Mouse (Mus musculus): ENCODE results near the gene Tmod1. TPM values are rescaled to one million over a fixed set of nuclear protein-coding genes. Genes with fewer than 3 reads are reported as not detected.

Gene Tmod1
- polyA plus RNA-seq, 1 experiment from 2014 or later: 0.80 TPM

- Histone ChIP-seq H3K4me3 (ENCODE audit: low read depth, low read length) (no peak overlapping the region), H3K27ac (ENCODE audit: low read depth, low read length) (no peak overlapping the region), H3K9me3 (replicated peaks; ENCODE audit: control insufficient read depth, low read length) (no peaks in the 10 kb centered on the region), H3K36me3 (ENCODE audit: control insufficient read depth, insufficient read depth, low read length) (no peaks in the 10 kb centered on the region), H3K4me2 (ENCODE audit: low read length) (no peak overlapping the region), H3K9ac (ENCODE audit: low read length) (no peak overlapping the region), H3K4me1 (ENCODE audit: control insufficient read depth, insufficient read depth, low read length) (no peaks in the 10 kb centered on the region), H3K27me3 (replicated peaks; ENCODE audit: control insufficient read depth, insufficient read depth, low read length) (no peaks in the 10 kb centered on the region)
- no peak for ATAC-seq
- no peak for DNase-seq (ENCODE audit: low spot score)
- 87% methylated on average over 4 of the region's 4 CpGs for WGBS
Observed at GRCm38 (mm10) chr4:46080261-46080660, 41.5 kb downstream of the Tmod1 start.

- no peaks in the 10 kb centered on the region for H3K4me1 ChIP-seq (ENCODE audit: control insufficient read depth, insufficient read depth, low read length)
- H3K9ac ChIP-seq (ENCODE audit: low read length): no peak overlapping the region
- ATAC-seq: no peak
- no peak for DNase-seq (ENCODE audit: low spot score)
- no peak overlapping the region for H3K4me3 ChIP-seq (ENCODE audit: low read depth, low read length)
- H3K27ac ChIP-seq (ENCODE audit: low read depth, low read length): no peak overlapping the region
- no peaks in the 10 kb centered on the region for H3K9me3 ChIP-seq (replicated peaks; ENCODE audit: control insufficient read depth, low read length)
- 78% methylated on average over 11 of the region's 11 CpGs for WGBS
- no peaks in the 10 kb centered on the region for H3K27me3 ChIP-seq (replicated peaks; ENCODE audit: control insufficient read depth, insufficient read depth, low read length)
- no peak overlapping the region for H3K4me2 ChIP-seq (ENCODE audit: low read length)
- no peaks in the 10 kb centered on the region for H3K36me3 ChIP-seq (ENCODE audit: control insufficient read depth, insufficient read depth, low read length)
Observed at GRCm38 (mm10) chr4:46082555-46082954, 43.8 kb downstream of the Tmod1 start.

GRCm38 (mm10) chr4:46084416-46085172 is 45.9 kb downstream of the Tmod1 start:
- Histone ChIP-seq H3K4me1 (ENCODE audit: control insufficient read depth, insufficient read depth, low read length) (no peaks in the 10 kb centered on the region), H3K27me3 (replicated peaks; ENCODE audit: control insufficient read depth, insufficient read depth, low read length) (no peaks in the 10 kb centered on the region), H3K4me2 (ENCODE audit: low read length) (no peak overlapping the region), H3K36me3 (ENCODE audit: control insufficient read depth, insufficient read depth, low read length) (no peaks in the 10 kb centered on the region), H3K4me3 (ENCODE audit: low read depth, low read length) (no peak overlapping the region), H3K27ac (ENCODE audit: low read depth, low read length) (no peak overlapping the region), H3K9ac (ENCODE audit: low read length) (no peak overlapping the region), H3K9me3 (replicated peaks; ENCODE audit: control insufficient read depth, low read length) (no peaks in the 10 kb centered on the region)
- WGBS: 69% methylated on average over 9 of the region's 9 CpGs
- ATAC-seq (no peak), DNase-seq (ENCODE audit: low spot score) (no peak)

GRCm38 (mm10) chr4:46085223-46085811 is 46.6 kb downstream of the Tmod1 start:
- no peak for DNase-seq (ENCODE audit: low spot score)

GRCm38 (mm10) chr4:46086718-46087426 is 48.1 kb downstream of the Tmod1 start:
- no peak overlapping the region for H3K4me3 ChIP-seq (ENCODE audit: low read depth, low read length)
- no peak overlapping the region for H3K9ac ChIP-seq (ENCODE audit: low read length)
- no peaks in the 10 kb centered on the region for H3K36me3 ChIP-seq (ENCODE audit: control insufficient read depth, insufficient read depth, low read length)
- 84% methylated on average over 18 of the region's 18 CpGs for WGBS
- no peaks in the 10 kb centered on the region for H3K27me3 ChIP-seq (replicated peaks; ENCODE audit: control insufficient read depth, insufficient read depth, low read length)
- H3K9me3 ChIP-seq (replicated peaks; ENCODE audit: control insufficient read depth, low read length): no peaks in the 10 kb centered on the region
- ATAC-seq: no peak
- no peak overlapping the region for H3K27ac ChIP-seq (ENCODE audit: low read depth, low read length)
- no peaks in the 10 kb centered on the region for H3K4me1 ChIP-seq (ENCODE audit: control insufficient read depth, insufficient read depth, low read length)
- no peak for DNase-seq (ENCODE audit: low spot score)
- no peak overlapping the region for H3K4me2 ChIP-seq (ENCODE audit: low read length)

More at GRCm38 (mm10) chr4:46085223-46085811, 46.6 kb downstream of the Tmod1 start:
- ATAC-seq: no peak
- Histone ChIP-seq H3K36me3 (ENCODE audit: control insufficient read depth, insufficient read depth, low read length) (no peaks in the 10 kb centered on the region), H3K9me3 (replicated peaks; ENCODE audit: control insufficient read depth, low read length) (no peaks in the 10 kb centered on the region), H3K4me2 (ENCODE audit: low read length) (no peak overlapping the region), H3K4me1 (ENCODE audit: control insufficient read depth, insufficient read depth, low read length) (no peaks in the 10 kb centered on the region), H3K4me3 (ENCODE audit: low read depth, low read length) (no peak overlapping the region), H3K27ac (ENCODE audit: low read depth, low read length) (no peak overlapping the region), H3K27me3 (replicated peaks; ENCODE audit: control insufficient read depth, insufficient read depth, low read length) (no peaks in the 10 kb centered on the region), H3K9ac (ENCODE audit: low read length) (no peak overlapping the region)
- 66% methylated on average over 9 of the region's 9 CpGs for WGBS

- ATAC-seq (no peak), DNase-seq (ENCODE audit: low spot score) (no peak)
- no peaks in the 10 kb centered on the region for H3K4me1 ChIP-seq (ENCODE audit: control insufficient read depth, insufficient read depth, low read length)
- no peaks in the 10 kb centered on the region for H3K27me3 ChIP-seq (replicated peaks; ENCODE audit: control insufficient read depth, insufficient read depth, low read length)
- H3K36me3 ChIP-seq (ENCODE audit: control insufficient read depth, insufficient read depth, low read length): no peaks in the 10 kb centered on the region
- H3K4me2 ChIP-seq (ENCODE audit: low read length): no peak overlapping the region
- H3K4me3 ChIP-seq (ENCODE audit: low read depth, low read length): no peak overlapping the region
- H3K9ac ChIP-seq (ENCODE audit: low read length): no peak overlapping the region
- no peak overlapping the region for H3K27ac ChIP-seq (ENCODE audit: low read depth, low read length)
- WGBS: 83% methylated on average over 7 of the region's 7 CpGs
- H3K9me3 ChIP-seq (replicated peaks; ENCODE audit: control insufficient read depth, low read length): no peaks in the 10 kb centered on the region
Observed at GRCm38 (mm10) chr4:46087427-46087771, 48.7 kb downstream of the Tmod1 start.

- H3K9ac ChIP-seq (ENCODE audit: low read length): no peak overlapping the region
- H3K4me1 ChIP-seq (ENCODE audit: control insufficient read depth, insufficient read depth, low read length): no peaks in the 10 kb centered on the region
- ATAC-seq (no peak), DNase-seq (ENCODE audit: low spot score) (no peak)
- H3K9me3 ChIP-seq (replicated peaks; ENCODE audit: control insufficient read depth, low read length): no peaks in the 10 kb centered on the region
- WGBS: 66% methylated on average over 5 of the region's 5 CpGs
- no peak overlapping the region for H3K27ac ChIP-seq (ENCODE audit: low read depth, low read length)
- H3K27me3 ChIP-seq (replicated peaks; ENCODE audit: control insufficient read depth, insufficient read depth, low read length): no peaks in the 10 kb centered on the region
- no peak overlapping the region for H3K4me3 ChIP-seq (ENCODE audit: low read depth, low read length)
- H3K36me3 ChIP-seq (ENCODE audit: control insufficient read depth, insufficient read depth, low read length): no peaks in the 10 kb centered on the region
- no peak overlapping the region for H3K4me2 ChIP-seq (ENCODE audit: low read length)
Observed at GRCm38 (mm10) chr4:46087852-46088251, 49.1 kb downstream of the Tmod1 start.

GRCm38 (mm10) chr4:46089524-46090125 is 50.9 kb downstream of the Tmod1 start:
- H3K9ac ChIP-seq (ENCODE audit: low read length): no peak overlapping the region
- DNase-seq (ENCODE audit: low spot score) (no peak), ATAC-seq (no peak)
- WGBS: 75% methylated on average over 14 of the region's 14 CpGs
- no peaks in the 10 kb centered on the region for H3K36me3 ChIP-seq (ENCODE audit: control insufficient read depth, insufficient read depth, low read length)
- no peaks in the 10 kb centered on the region for H3K4me1 ChIP-seq (ENCODE audit: control insufficient read depth, insufficient read depth, low read length)
- no peaks in the 10 kb centered on the region for H3K9me3 ChIP-seq (replicated peaks; ENCODE audit: control insufficient read depth, low read length)
- H3K4me2 ChIP-seq (ENCODE audit: low read length): no peak overlapping the region
- no peak overlapping the region for H3K4me3 ChIP-seq (ENCODE audit: low read depth, low read length)
- no peaks in the 10 kb centered on the region for H3K27me3 ChIP-seq (replicated peaks; ENCODE audit: control insufficient read depth, insufficient read depth, low read length)
- H3K27ac ChIP-seq (ENCODE audit: low read depth, low read length): no peak overlapping the region

Measured in forebrain, embryonic 14.5 days (tissue).